Mouse (Mus musculus): Measurements from ENCODE around the gene Msh6.

DNA sequence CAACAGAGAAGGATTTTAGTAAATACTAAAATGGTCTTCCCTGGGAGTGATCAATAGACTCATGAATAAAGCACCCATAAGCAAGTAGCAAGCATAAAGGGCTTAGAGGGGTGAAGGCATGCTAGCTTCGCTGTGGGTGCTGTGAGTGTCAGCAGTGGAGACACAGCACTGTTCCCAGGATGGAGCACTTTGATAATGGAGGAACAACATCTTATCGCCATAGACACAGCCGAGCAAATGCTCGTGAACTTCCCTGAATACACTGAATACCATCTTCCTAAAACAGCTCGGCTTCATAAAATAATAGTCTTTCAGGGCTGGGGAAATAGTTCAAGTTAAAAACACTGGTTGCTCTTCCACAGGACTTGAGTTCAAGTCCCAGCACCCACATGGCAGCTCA, 56.9 kb downstream of the Msh6 start:
- TF ChIP-seq CTCF (IDR thresholded peaks at IDR 0.05; ENCODE audit: insufficient read depth, low read length) (no peak), POLR2A (IDR thresholded peaks at IDR 0.05; ENCODE audit: borderline replicate concordance, extremely low read depth, low read depth, low read length) (no peak)
